Mouse (Mus musculus): ENCODE data around the gene Lysmd3. TPM values are rescaled to one million over a fixed set of nuclear protein-coding genes. Genes with fewer than 3 reads are reported as not detected.
"Not testable (repeated sequence)": the region's sequence is repeated elsewhere in the genome, so short reads cannot be mapped to it uniquely, and the experiment has no call there.

Lysmd3 gene
- total RNA-seq (2021): 1 to 10 TPM; 6.1 to 9.8 TPM
- long read RNA-seq, experiment 1, full-length matches to known transcripts: 2 of 2 reads
- long read RNA-seq, experiment 1, partial matches to known transcripts: 0 of 2 reads
- long read RNA-seq, experiment 1, other reads (novel, unspliced or antisense): 0 of 2 reads
- long read RNA-seq, experiment 2, full-length matches to known transcripts: 8 of 9 reads
- long read RNA-seq, experiment 2, partial matches to known transcripts: 0 of 9 reads
- long read RNA-seq, experiment 2, other reads (novel, unspliced or antisense): 1 of 9 reads

- peak; percentile 94 for DNase-seq
Observed at GRCm38 (mm10) chr13:81657351-81658052, at the start of gene Lysmd3. Gene Lysmd3, plus strand, starts transcription at chr13:81657663.

GRCm38 (mm10) chr13:81610349-81610748 lies 47.1 kb upstream of the Lysmd3 start:
- DNase-seq: no peak

GRCm38 (mm10) chr13:81627861-81628260 lies 29.6 kb upstream of the Lysmd3 start:
- DNase-seq: not testable (repeated sequence)

GRCm38 (mm10) chr13:81628631-81629190 lies 28.8 kb upstream of the Lysmd3 start:
- DNase-seq: no peak

- no peak for DNase-seq
Observed at GRCm38 (mm10) chr13:81629395-81629794, 28.1 kb upstream of the Lysmd3 start.

GRCm38 (mm10) chr13:81630566-81630965 lies 26.9 kb upstream of the Lysmd3 start:
- no peak for DNase-seq

GRCm38 (mm10) chr13:81632720-81633415 lies 24.6 kb upstream of the Lysmd3 start, which contains the start of gene Adgrv1:
Gene Adgrv1, minus strand, starts transcription at chr13:81633154.
- peak; percentile 46 for DNase-seq

- no peak for DNase-seq
Observed at GRCm38 (mm10) chr13:81639624-81640023, 17.8 kb upstream of the Lysmd3 start.

GRCm38 (mm10) chr13:81640881-81641280 lies 16.6 kb upstream of the Lysmd3 start:
- no peak for DNase-seq

- DNase-seq: no peak
Observed at GRCm38 (mm10) chr13:81641289-81642045, 16.0 kb upstream of the Lysmd3 start.

- no peak for DNase-seq
Observed at GRCm38 (mm10) chr13:81642491-81643149, 14.8 kb upstream of the Lysmd3 start.

- DNase-seq: no peak
Observed at GRCm38 (mm10) chr13:81644047-81644565, 13.4 kb upstream of the Lysmd3 start.

- DNase-seq: no peak
Observed at GRCm38 (mm10) chr13:81646348-81646747, 11.1 kb upstream of the Lysmd3 start.

GRCm38 (mm10) chr13:81650382-81650781 lies 7.1 kb upstream of the Lysmd3 start:
- DNase-seq: not testable (repeated sequence)

- DNase-seq: no peak
Observed at GRCm38 (mm10) chr13:81656091-81656850, 1.2 kb upstream of the Lysmd3 start.

- DNase-seq: no peak
Observed at GRCm38 (mm10) chr13:81657008-81657350, 484 bp upstream of the Lysmd3 start.

- DNase-seq: no peak
Observed at GRCm38 (mm10) chr13:81658053-81658752, 740 bp downstream of the Lysmd3 start.

- no peak for DNase-seq
Observed at GRCm38 (mm10) chr13:81663566-81664330, 6.3 kb downstream of the Lysmd3 start.

- DNase-seq: no peak
Observed at GRCm38 (mm10) chr13:81664331-81664698, 6.9 kb downstream of the Lysmd3 start.
